Mouse (Mus musculus) limb, embryonic 14.5 days (tissue): ENCODE measurements around the gene Gm6803. TPM values are rescaled to one million over a fixed set of nuclear protein-coding genes. Genes with fewer than 3 reads are reported as not detected.
"Not testable (repeated sequence)": the region's sequence is repeated elsewhere in the genome, so short reads cannot be mapped to it uniquely, and the experiment has no call there.

Experiments used
- ATAC-seq: fragments of 200-750 bp; cut with Nextera tagmentation; 2 replicates; pipeline ENCODE4 v1.8.0; 2017; ENCODE audit warnings: low read depth, moderate number of reproducible peaks, moderate TSS enrichment; ENCODE audit not compliant: low FRiP score
- DNase-seq: peaks from one replicate; pipeline ENCODE4 v3.0.0-alpha.2; 2015; ENCODE audit warnings: low spot score
- H3K27ac ChIP-seq: fragments of 300-500 bp; sonication (generic); replicated peaks from 2 replicates; pipeline ENCODE4 v1.5.1; 2014; ENCODE audit warnings: low read depth, mild to moderate bottlenecking, low read length, moderate library complexity, mixed read lengths
- H3K27me3 ChIP-seq: fragments of 300-500 bp; sonication (generic); 2 replicates; pipeline ENCODE4 v1.6.1; 2014; ENCODE audit warnings: low read length, mixed read lengths; ENCODE audit not compliant: control insufficient read depth, insufficient read depth
- H3K36me3 ChIP-seq: fragments of 300-500 bp; sonication (generic); 2 replicates; pipeline ENCODE4 v1.6.1; 2014; ENCODE audit warnings: mild to moderate bottlenecking, low read length, moderate library complexity, mixed read lengths; ENCODE audit not compliant: control insufficient read depth, insufficient read depth
- H3K4me1 ChIP-seq: fragments of 300-500 bp; sonication (generic); 2 replicates; pipeline ENCODE4 v1.6.1; 2014; ENCODE audit warnings: antibody characterized with exemption, low read length, mixed read lengths; ENCODE audit not compliant: control insufficient read depth, insufficient read depth
- H3K4me2 ChIP-seq: fragments of 300-500 bp; sonication (generic); replicated peaks from 2 replicates; pipeline ENCODE4 v1.6.1; 2014; ENCODE audit warnings: low read depth, mild to moderate bottlenecking, low read length, moderate library complexity; ENCODE audit not compliant: severe bottlenecking
- H3K4me3 ChIP-seq: fragments of 300-500 bp; sonication (generic); replicated peaks from 2 replicates; pipeline ENCODE4 v1.5.1; 2014; ENCODE audit warnings: low read length
- H3K9ac ChIP-seq: fragments of 300-500 bp; sonication (generic); 2 replicates; pipeline ENCODE4 v1.6.1; 2014; ENCODE audit warnings: mild to moderate bottlenecking, low read depth, low read length, moderate library complexity; ENCODE audit not compliant: severe bottlenecking
- H3K9me3 ChIP-seq: fragments of 300-500 bp; sonication (generic); 2 replicates; pipeline ENCODE4 v1.6.1; 2016; ENCODE audit warnings: low read length; ENCODE audit not compliant: control insufficient read depth
- polyA plus RNA-seq, 2 experiments: library from polyadenylated mRNA; depleted of rRNA in 1 of 2; stranded (reverse) in 1 of 2; unstranded in 1 of 2; fragments of >200 nt; fragmentation: Nextera tagmentation in 1 of 2; extraction: Ambion mirVana in 1 of 2; gene quantifications; 2 replicates each; pipeline versions ENCODE4 v1.2.1 to v1.2.3; 2012 to 2014

The Gm6803 gene
- polyA plus RNA-seq, 2 experiments, result not detected

GRCm38 (mm10) chr12:87984000-87984399 is 34.6 kb downstream of the Gm6803 start:
- not testable (repeated sequence) for H3K9me3 ChIP-seq, H3K27me3 ChIP-seq, H3K9ac ChIP-seq, H3K27ac ChIP-seq, H3K4me3 ChIP-seq, H3K4me2 ChIP-seq, H3K36me3 ChIP-seq, DNase-seq, ATAC-seq, H3K4me1 ChIP-seq

Other genes with a start within 250 kb of the Gm6803 start
- not detected in 2 replicates for gene Gm21319, start 243.0 kb downstream of the Gm6803 start, polyA plus RNA-seq (2012; rRNA removed)
- gene Gm21319, start 243.0 kb downstream of the Gm6803 start, polyA plus RNA-seq (2014; fragmentation: Nextera tagmentation; extraction: Ambion mirVana), result not detected in 2 replicates
- gene Gm21936, start 223.3 kb downstream of the Gm6803 start, polyA plus RNA-seq (2012; rRNA removed), result not detected in 2 replicates
- not detected in 2 replicates for gene Gm21936, start 223.3 kb downstream of the Gm6803 start, polyA plus RNA-seq (2014; fragmentation: Nextera tagmentation; extraction: Ambion mirVana)
- gene BB287469, start 202.2 kb downstream of the Gm6803 start, polyA plus RNA-seq (2012; rRNA removed), result not detected in 2 replicates
- gene BB287469, start 202.2 kb downstream of the Gm6803 start, polyA plus RNA-seq (2014; fragmentation: Nextera tagmentation; extraction: Ambion mirVana), result not detected in 2 replicates
- not detected in 2 replicates for gene Gm2001, start 176.4 kb downstream of the Gm6803 start, polyA plus RNA-seq (2012; rRNA removed)
- not detected in 2 replicates for gene Gm2001, start 176.4 kb downstream of the Gm6803 start, polyA plus RNA-seq (2014; fragmentation: Nextera tagmentation; extraction: Ambion mirVana)
- not detected in 2 replicates for gene Gm2016, start 144.7 kb downstream of the Gm6803 start, polyA plus RNA-seq (2012; rRNA removed)
- not detected in 2 replicates for gene Gm2016, start 144.7 kb downstream of the Gm6803 start, polyA plus RNA-seq (2014; fragmentation: Nextera tagmentation; extraction: Ambion mirVana)
- not detected in 2 replicates for gene Gm2022, start 123.4 kb downstream of the Gm6803 start, polyA plus RNA-seq (2012; rRNA removed)
- gene Gm2022, start 123.4 kb downstream of the Gm6803 start, polyA plus RNA-seq (2014; fragmentation: Nextera tagmentation; extraction: Ambion mirVana), result not detected in 2 replicates
- not detected in 2 replicates for gene Gm2035, start 98.9 kb downstream of the Gm6803 start, polyA plus RNA-seq (2012; rRNA removed)
- gene Gm2035, start 98.9 kb downstream of the Gm6803 start, polyA plus RNA-seq (2014; fragmentation: Nextera tagmentation; extraction: Ambion mirVana), result not detected in 2 replicates
- not detected in 2 replicates for gene Gm2042, start 64.7 kb downstream of the Gm6803 start, polyA plus RNA-seq (2012; rRNA removed)
- gene Gm2042, start 64.7 kb downstream of the Gm6803 start, polyA plus RNA-seq (2014; fragmentation: Nextera tagmentation; extraction: Ambion mirVana), result not detected in 2 replicates
- gene Gm2075, start 6.9 kb downstream of the Gm6803 start, polyA plus RNA-seq (2012; rRNA removed), result not detected in 2 replicates
- gene Gm2075, start 6.9 kb downstream of the Gm6803 start, polyA plus RNA-seq (2014; fragmentation: Nextera tagmentation; extraction: Ambion mirVana), result not detected in 2 replicates
- not detected in 2 replicates for gene Gm2056, start 8.2 kb upstream of the Gm6803 start, polyA plus RNA-seq (2012; rRNA removed)
- not detected in 2 replicates for gene Gm2056, start 8.2 kb upstream of the Gm6803 start, polyA plus RNA-seq (2014; fragmentation: Nextera tagmentation; extraction: Ambion mirVana)
- gene Gm16368, start 64.9 kb upstream of the Gm6803 start, polyA plus RNA-seq (2012; rRNA removed), result not detected in 2 replicates
- not detected in 2 replicates for gene Gm16368, start 64.9 kb upstream of the Gm6803 start, polyA plus RNA-seq (2014; fragmentation: Nextera tagmentation; extraction: Ambion mirVana)
- gene Gm10436, start 163.3 kb upstream of the Gm6803 start, polyA plus RNA-seq (2012; rRNA removed), result not detected in 2 replicates
- not detected in 2 replicates for gene Gm10436, start 163.3 kb upstream of the Gm6803 start, polyA plus RNA-seq (2014; fragmentation: Nextera tagmentation; extraction: Ambion mirVana)
- not detected in 2 replicates for gene Gm8332, start 231.3 kb upstream of the Gm6803 start, polyA plus RNA-seq (2012; rRNA removed)
- not detected in 2 replicates for gene Gm8332, start 231.3 kb upstream of the Gm6803 start, polyA plus RNA-seq (2014; fragmentation: Nextera tagmentation; extraction: Ambion mirVana)